26 mouse cellular contexts compared by ENCODE assay signal in the genomic region with DNA sequence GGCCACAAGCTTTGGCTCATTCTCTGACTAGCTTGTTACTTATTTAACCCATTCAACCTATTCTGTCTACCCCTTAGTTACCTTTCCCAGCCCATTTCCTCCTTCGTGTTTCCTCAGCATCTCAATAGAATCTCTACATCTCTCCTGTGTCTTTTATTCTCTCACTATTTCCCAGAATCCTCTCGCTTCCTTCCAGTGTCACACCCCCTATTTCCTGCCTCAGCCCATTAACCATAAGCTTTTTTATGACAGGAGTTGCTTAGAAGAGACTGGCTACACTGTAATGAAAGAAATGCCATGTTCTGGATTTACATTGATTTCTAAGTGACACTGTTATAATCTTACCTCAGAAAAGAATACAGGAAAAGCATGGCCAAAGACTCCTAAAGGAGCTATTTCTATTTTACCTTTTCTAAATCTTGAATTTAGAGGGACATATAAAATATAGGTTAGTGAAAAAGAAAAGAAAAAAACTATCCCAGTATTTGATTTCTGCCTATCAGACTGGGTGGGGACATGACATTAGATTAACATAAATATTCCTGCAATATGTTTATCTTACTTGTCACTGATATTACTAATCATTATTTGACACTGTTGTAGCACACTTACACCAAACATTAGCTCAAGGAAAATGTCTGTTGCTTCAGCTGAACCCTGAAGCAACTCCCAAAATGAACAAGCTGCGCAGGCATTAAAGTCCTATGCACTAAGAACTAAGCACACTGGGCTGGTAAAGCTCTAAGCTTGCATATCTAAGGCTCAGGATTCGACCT. TPM values are rescaled to one million over a fixed set of nuclear protein-coding genes. Genes with fewer than 3 reads are reported as not detected.
DNase-seq lines count a peak whose midpoint lies in the region; ATAC-seq and TF ChIP-seq lines count a peak whose summit lies in the region.
"Had no signal": no experiment of that assay in that cellular context is flagged by ENCODE, and none has a peak within 500 bp of the region (broad histone marks: within the 10 kb centered on the region; RNA-seq: fewer than 3 reads in every experiment).

No protein-coding gene starts in this region.

- H3K36me3 ChIP-seq in liver, embryonic 11.5 days (ENCODE audit: control insufficient read depth, insufficient read depth, low read length) = 0 out of 2 replicates have a peak, but pooled peaks cover 2% of the 10 kb centered on the region
- peaks cover 6% of the 10 kb centered on the region; the same call in 1 of the 2 replicates for H3K36me3 ChIP-seq in liver, embryonic 16.5 days (ENCODE audit: control insufficient read depth, insufficient read depth)
- H3K36me3 ChIP-seq in forebrain, embryonic 14.5 days (ENCODE audit: control insufficient read depth, insufficient read depth, low read length) = peaks cover 10% of the 10 kb centered on the region; the same call in 1 of the 2 replicates
- peaks cover 13% of the 10 kb centered on the region; the same call in 1 of the 2 replicates for H3K36me3 ChIP-seq in forebrain, postnatal 0 days (ENCODE audit: insufficient read depth)
- H3K36me3 ChIP-seq: intestine, embryonic 15.5 days had no signal

- DNase-seq in liver, embryonic 11.5 days (ENCODE audit: low spot score) = no peak
- no peak for DNase-seq in liver
- DNase-seq in forebrain, embryonic 14.5 days (ENCODE audit: low spot score) = no peak
- DNase-seq in forebrain, postnatal 0 days = no peak
- no peak for DNase-seq in thymus, postnatal 0 days (ENCODE audit: low spot score)
- DNase-seq: adrenal gland, adult 2 months; cerebellum, adult 2 months; cerebellum, postnatal 14 days; kidney, adult 9 months; kidney, postnatal 14 days; layer of hippocampus, adult 9-11 months; lung, adult 18-20 months; lung, postnatal 4 days; spleen, adult 18-20 months; thymus, adult 18-20 months; thymus, postnatal 36 days had no signal

- no peak overlapping the region for H3K4me3 ChIP-seq in liver, embryonic 11.5 days (ENCODE audit: low read depth, low read length)
- H3K4me3 ChIP-seq in liver, embryonic 16.5 days (ENCODE audit: low read depth, low read length) = no peak overlapping the region
- no peak overlapping the region for H3K4me3 ChIP-seq in forebrain, embryonic 14.5 days (ENCODE audit: low read depth, low read length)
- no peak overlapping the region for H3K4me3 ChIP-seq in forebrain, postnatal 0 days (ENCODE audit: low read depth, low read length)
- H3K4me3 ChIP-seq: embryonic facial prominence, embryonic 10.5 days; embryonic facial prominence, embryonic 15.5 days; forebrain, embryonic 15.5 days; intestine, embryonic 15.5 days; limb, embryonic 12.5 days; midbrain, embryonic 15.5 days had no signal

- no peak for TF ChIP-seq CTCF in forebrain, postnatal 0 days (IDR thresholded peaks at IDR 0.05; ENCODE audit: low read depth)

- H3K27ac ChIP-seq in liver, embryonic 11.5 days (ENCODE audit: low read depth, low read length) = no peak overlapping the region
- no peak overlapping the region for H3K27ac ChIP-seq in liver, embryonic 16.5 days (ENCODE audit: low read length)
- no peak overlapping the region for H3K27ac ChIP-seq in forebrain, embryonic 14.5 days (ENCODE audit: low read depth, low read length)
- H3K27ac ChIP-seq in forebrain, postnatal 0 days (ENCODE audit: low read depth, low read length) = no peak overlapping the region
- H3K27ac ChIP-seq: embryonic facial prominence, embryonic 10.5 days; embryonic facial prominence, embryonic 15.5 days; forebrain, embryonic 15.5 days; intestine, embryonic 15.5 days; limb, embryonic 12.5 days; midbrain, embryonic 15.5 days had no signal

- peak; percentile 57 for ATAC-seq in liver, embryonic 11.5 days (replicated peaks; ENCODE audit: low FRiP score)
- ATAC-seq in inflammation-experienced regulatory T-cells, adult 6 months = peak; percentile 62
- ATAC-seq in liver, embryonic 16.5 days (ENCODE audit: low read depth) = peak; percentile 77
- ATAC-seq in forebrain, embryonic 14.5 days = no peak
- no peak for ATAC-seq in forebrain, postnatal 0 days
- ATAC-seq: forebrain, embryonic 15.5 days; hindbrain, embryonic 16.5 days; intestine, embryonic 15.5 days; lung, postnatal 0 days; midbrain, embryonic 15.5 days had no signal

- H3K9me3 ChIP-seq in liver, embryonic 11.5 days (ENCODE audit: control insufficient read depth, low read length) = no peaks in the 10 kb centered on the region
- H3K9me3 ChIP-seq in liver, embryonic 16.5 days (replicated peaks; ENCODE audit: control insufficient read depth, low read length) = no peaks in the 10 kb centered on the region
- no peaks in the 10 kb centered on the region for H3K9me3 ChIP-seq in forebrain, embryonic 14.5 days (replicated peaks; ENCODE audit: control insufficient read depth, low read length)
- H3K9me3 ChIP-seq in forebrain, postnatal 0 days (ENCODE audit: low read length) = no peaks in the 10 kb centered on the region
- H3K9me3 ChIP-seq: embryonic facial prominence, embryonic 10.5 days; embryonic facial prominence, embryonic 15.5 days; forebrain, embryonic 15.5 days; intestine, embryonic 15.5 days; limb, embryonic 12.5 days; midbrain, embryonic 15.5 days had no signal

- no peak overlapping the region for H3K4me2 ChIP-seq in liver, embryonic 11.5 days
- peak overlapping the region; percentile 31; the same call in 1 of the 2 replicates for H3K4me2 ChIP-seq in liver, embryonic 16.5 days (ENCODE audit: low read depth, low read length)
- H3K4me2 ChIP-seq in forebrain, embryonic 14.5 days (ENCODE audit: low read length) = no peak overlapping the region
- no peak overlapping the region for H3K4me2 ChIP-seq in forebrain, postnatal 0 days (ENCODE audit: low read depth)
- H3K4me2 ChIP-seq: embryonic facial prominence, embryonic 15.5 days; forebrain, embryonic 15.5 days; intestine, embryonic 15.5 days; limb, embryonic 12.5 days; midbrain, embryonic 15.5 days had no signal

- no peaks in the 10 kb centered on the region for H3K27me3 ChIP-seq in liver, embryonic 11.5 days (replicated peaks; ENCODE audit: control insufficient read depth, insufficient read depth, low read length)
- no peaks in the 10 kb centered on the region for H3K27me3 ChIP-seq in liver, embryonic 16.5 days (ENCODE audit: control insufficient read depth, insufficient read depth, low read depth, low read length)
- H3K27me3 ChIP-seq in forebrain, embryonic 14.5 days (replicated peaks; ENCODE audit: control insufficient read depth, insufficient read depth, low read length) = no peaks in the 10 kb centered on the region
- H3K27me3 ChIP-seq in forebrain, postnatal 0 days (ENCODE audit: insufficient read depth, low read length) = no peaks in the 10 kb centered on the region
- H3K27me3 ChIP-seq: embryonic facial prominence, embryonic 15.5 days; forebrain, embryonic 15.5 days; intestine, embryonic 15.5 days; limb, embryonic 12.5 days; midbrain, embryonic 15.5 days had no signal

- peaks cover 5% of the 10 kb centered on the region for H3K4me1 ChIP-seq in liver, embryonic 11.5 days (replicated peaks; ENCODE audit: control insufficient read depth, insufficient read depth, low read length)
- peaks cover 12% of the 10 kb centered on the region for H3K4me1 ChIP-seq in liver, embryonic 16.5 days (ENCODE audit: control insufficient read depth, low read depth, low read length)
- H3K4me1 ChIP-seq in forebrain, embryonic 14.5 days (ENCODE audit: control insufficient read depth, insufficient read depth, low read length) = no peaks in the 10 kb centered on the region
- H3K4me1 ChIP-seq in forebrain, postnatal 0 days (ENCODE audit: insufficient read depth) = no peaks in the 10 kb centered on the region
- H3K4me1 ChIP-seq: embryonic facial prominence, embryonic 10.5 days; embryonic facial prominence, embryonic 15.5 days; forebrain, embryonic 15.5 days; intestine, embryonic 15.5 days; limb, embryonic 12.5 days; midbrain, embryonic 15.5 days had no signal

- WGBS in liver, embryonic 11.5 days = 84% methylated on average over 4 of the region's 4 CpGs
- WGBS in liver, embryonic 16.5 days (ENCODE audit: insufficient replicate concordance) = 69% methylated on average over 4 of the region's 4 CpGs
- 90% methylated on average over 4 of the region's 4 CpGs for WGBS in forebrain, embryonic 14.5 days
- WGBS in forebrain, postnatal 0 days = 95% methylated on average over 4 of the region's 4 CpGs

- no peak overlapping the region for H3K9ac ChIP-seq in liver, embryonic 11.5 days (ENCODE audit: low read depth, low read length)
- H3K9ac ChIP-seq in liver, embryonic 16.5 days (ENCODE audit: low read depth, low read length) = no peak overlapping the region
- H3K9ac ChIP-seq in forebrain, embryonic 14.5 days (ENCODE audit: low read length) = no peak overlapping the region
- no peak overlapping the region for H3K9ac ChIP-seq in forebrain, postnatal 0 days
- H3K9ac ChIP-seq: embryonic facial prominence, embryonic 15.5 days; forebrain, embryonic 15.5 days; intestine, embryonic 15.5 days; limb, embryonic 12.5 days; midbrain, embryonic 15.5 days had no signal

RNA-seq across cellular contexts. Expression of a gene that starts 6.3 kb away (rescaled TPM):
- 26.3 and 29.5 TPM in 2 replicates for polyA plus RNA-seq in liver, embryonic 11.5 days (2014; fragmentation: Nextera tagmentation; extraction: Ambion mirVana)
- 100 to 1,000 TPM in 2 of 3 experiments, 10 to 100 TPM in 1; 59.4 to 132 (median 114) TPM for polyA plus RNA-seq in inflammation-experienced regulatory T-cells, adult 6 months (2017; shearing (Covaris generic))
- 11.8 and 12.0 TPM in 2 replicates for polyA plus RNA-seq in liver, embryonic 16.5 days (2015; fragmentation: Nextera tagmentation; extraction: Ambion mirVana)
- polyA plus RNA-seq in forebrain, embryonic 14.5 days (2014; fragmentation: Nextera tagmentation; extraction: Ambion mirVana) = 18.9 and 20.0 TPM in 2 replicates
- 25.0 and 26.4 TPM in 2 replicates for total RNA-seq in forebrain, postnatal 0 days (2014; rRNA removed)
- 19.1 and 23.6 TPM in 2 replicates for polyA plus RNA-seq in forebrain, postnatal 0 days (2015; fragmentation: Nextera tagmentation; extraction: Ambion mirVana)
- 44.8 and 56.1 TPM in 2 replicates for polyA plus RNA-seq in thymus, postnatal 0 days (2015; fragmentation: Nextera tagmentation; extraction: Ambion mirVana)

Comparison
In these comparisons a context has a peak if more than half of its experiments do, and no peak if none do; other contexts are left out.
1. ATAC-seq: peak in liver, embryonic 11.5 days (single experiment), inflammation-experienced regulatory T-cells, adult 6 months (single experiment) and liver, embryonic 16.5 days (single experiment); none in forebrain, embryonic 14.5 days (single experiment) and forebrain, postnatal 0 days (single experiment).